Mouse (Mus musculus) gastrocnemius, adult 2 months (tissue): ENCODE measurements around the gene Csad. TPM values are rescaled to one million over a fixed set of nuclear protein-coding genes. Genes with fewer than 3 reads are reported as not detected.
A peak's percentile ranks its signal among the peaks of the same experiment; 100 is the strongest.

Experiments used
- DNase-seq: peaks from one replicate; pipeline ENCODE4 v3.0.0; 2022
- H3K27ac ChIP-seq: fragments of 200-600 bp; 2 replicates; pipeline ENCODE4 v1.8.1; 2022; ENCODE audit warnings: mild to moderate bottlenecking
- H3K4me3 ChIP-seq: fragments of 200-600 bp; 2 replicates; pipeline ENCODE4 v1.8.1; 2022; ENCODE audit warnings: mild to moderate bottlenecking, moderate library complexity
- CTCF ChIP-seq: fragments of 200-600 bp; IDR thresholded peaks from 2 replicates; pipeline ENCODE4 v1.8.1; 2022; ENCODE audit warnings: antibody characterized with exemption, mild to moderate bottlenecking, moderate library complexity
- intact Hi-C: fragments of 180-260 bp; cut with DNase I; formaldehyde crosslinking; loops from one replicate; pipeline ENCODE4 v1.15.1; 2025
- long read RNA-seq, 2 experiments: library from polyadenylated mRNA; stranded (forward); transcript quantifications; one replicate each; pipeline ENCODE4 v2.0.0; 2021
- total RNA-seq, 2 experiments: library from RNA; stranded (reverse); gene quantifications; 2 replicates each; pipeline ENCODE4 v1.2.3; 2021

Csad gene
- 1 to 10 TPM; 5.8 to 8.8 TPM for total RNA-seq
- long read RNA-seq, experiment 1, partial matches to known transcripts: 1 of 3 reads
- long read RNA-seq, experiment 1, other reads (novel, unspliced or antisense): 2 of 3 reads
- long read RNA-seq, experiment 2, partial matches to known transcripts: 2 of 7 reads
- long read RNA-seq, experiment 2, other reads (novel, unspliced or antisense): 5 of 7 reads

DNA sequence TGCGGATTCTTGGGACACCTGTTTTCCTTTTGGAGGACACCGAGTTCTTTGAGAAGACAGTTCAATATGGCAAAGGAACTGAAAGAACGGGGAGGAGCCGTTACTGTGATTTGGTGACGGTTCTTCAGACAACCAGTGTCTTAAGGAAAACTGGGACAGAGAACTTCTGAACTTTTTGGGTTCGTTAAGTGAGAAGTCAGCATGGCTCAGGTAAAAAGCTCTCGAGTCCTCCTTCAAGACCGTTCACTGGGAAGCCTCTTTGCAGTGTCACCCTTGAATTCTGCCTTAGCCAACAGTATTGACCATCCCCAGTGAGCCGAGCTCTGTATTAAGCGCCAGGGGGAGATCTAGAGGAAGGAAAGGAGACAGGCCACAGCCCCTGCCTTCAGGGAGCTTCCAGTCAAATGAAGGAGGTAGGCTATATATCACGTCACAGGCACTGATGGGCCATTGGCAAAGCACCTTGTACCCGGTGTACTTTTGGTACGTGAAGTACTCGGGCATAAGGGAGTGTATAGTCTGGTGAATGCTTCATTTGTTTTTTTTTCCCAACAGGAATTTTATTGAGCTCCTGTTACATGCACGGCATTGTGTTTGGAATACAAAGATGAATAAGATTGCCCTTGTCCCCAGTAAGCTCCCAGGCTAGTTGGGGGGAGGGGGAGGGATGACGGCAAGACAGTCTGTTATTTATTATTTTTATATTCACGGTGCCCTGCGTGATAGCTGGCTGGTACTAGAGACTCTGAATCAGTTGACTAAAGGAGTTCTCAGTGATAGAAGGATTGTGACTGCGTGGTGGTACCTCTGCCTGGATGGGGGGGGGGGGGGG is at the start of gene Csad:
Csad (minus strand) TSS at position 51 of the 832 bp plus-strand sequence.
- peak within 1 kb of the TSS; percentile 98 for H3K27ac ChIP-seq
- H3K4me3 ChIP-seq: peak within 1 kb of the TSS; percentile 94
- no peak for DNase-seq
- intact Hi-C loops: no loop called here
- no peak for TF ChIP-seq CTCF

GRCm38 (mm10) chr15:102250521-102250920 is 46.0 kb upstream of the Csad start:
- Histone ChIP-seq H3K4me3 (no peak overlapping the region), H3K27ac (no peak overlapping the region)
- DNase-seq: no peak
- TF ChIP-seq CTCF: no peak
- intact Hi-C loops: no loop called here

DNA sequence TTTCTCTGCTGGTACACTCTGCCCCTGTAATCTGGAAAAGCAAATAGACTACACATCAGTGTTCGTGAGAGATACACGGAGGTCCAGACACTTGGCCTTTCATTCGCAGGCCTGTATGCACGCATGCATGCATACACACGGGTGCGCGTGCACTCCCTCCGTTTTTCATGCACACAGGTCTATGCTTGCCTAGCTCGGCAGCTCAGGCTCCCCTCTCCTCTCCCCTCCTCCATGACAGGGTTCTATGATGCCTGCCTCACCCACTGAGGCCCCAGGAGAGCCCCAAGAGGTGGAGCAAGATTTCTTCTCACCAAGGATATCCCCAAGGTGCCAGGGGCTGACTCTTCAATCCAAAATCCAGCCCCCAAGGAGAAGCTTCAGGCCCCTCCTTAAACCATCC is 45.4 kb upstream of the Csad start:
- TF ChIP-seq CTCF: no peak
- Histone ChIP-seq H3K4me3 (no peak overlapping the region), H3K27ac (peak overlapping the region; percentile 99)
- intact Hi-C loops: no loop called here
- no peak for DNase-seq

DNA sequence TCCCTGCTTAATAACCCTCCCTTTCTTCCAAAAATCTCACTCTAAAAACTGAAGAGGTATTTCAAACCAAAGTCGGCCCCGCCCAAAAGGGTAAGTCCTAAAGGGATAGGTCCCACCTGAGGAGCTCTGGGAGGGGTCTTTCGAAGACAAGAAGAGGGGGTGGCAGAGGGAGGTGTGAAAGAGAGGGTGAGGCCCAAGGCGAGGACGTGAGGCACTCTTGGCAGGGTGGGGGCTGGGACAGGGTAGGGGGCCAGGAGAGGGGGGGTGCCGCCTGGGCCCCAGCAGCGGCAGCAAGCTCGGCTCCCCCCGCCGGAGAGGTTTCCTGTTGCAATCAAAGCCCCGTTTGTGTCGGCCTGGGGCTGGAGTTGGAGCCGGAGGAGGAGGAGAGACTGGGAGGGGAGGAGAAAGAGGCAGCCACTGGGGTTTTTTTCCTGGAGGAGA is 44.7 kb upstream of the Csad start:
- peak overlapping the region; percentile 57 for H3K4me3 ChIP-seq
- intact Hi-C loops: no loop called here

GRCm38 (mm10) chr15:102248812-102249191 is 44.3 kb upstream of the Csad start:
- H3K27ac ChIP-seq: peak overlapping the region; percentile 99
- H3K4me3 ChIP-seq: peak overlapping the region; percentile 76
- intact Hi-C loops: no loop called here
- no peak for TF ChIP-seq CTCF
- DNase-seq: no peak

More for the DNA sequence above, 44.7 kb upstream of the Csad start:
- peak overlapping the region; percentile 99 for H3K27ac ChIP-seq
- DNase-seq: peak; percentile 60
- TF ChIP-seq CTCF: no peak

GRCm38 (mm10) chr15:102248131-102248811 is 43.7 kb upstream of the Csad start:
- no peak for TF ChIP-seq CTCF
- Histone ChIP-seq H3K27ac (peak overlapping the region; percentile 99), H3K4me3 (peak overlapping the region; percentile 76)
- intact Hi-C loops: no loop called here
- DNase-seq: no peak

DNA sequence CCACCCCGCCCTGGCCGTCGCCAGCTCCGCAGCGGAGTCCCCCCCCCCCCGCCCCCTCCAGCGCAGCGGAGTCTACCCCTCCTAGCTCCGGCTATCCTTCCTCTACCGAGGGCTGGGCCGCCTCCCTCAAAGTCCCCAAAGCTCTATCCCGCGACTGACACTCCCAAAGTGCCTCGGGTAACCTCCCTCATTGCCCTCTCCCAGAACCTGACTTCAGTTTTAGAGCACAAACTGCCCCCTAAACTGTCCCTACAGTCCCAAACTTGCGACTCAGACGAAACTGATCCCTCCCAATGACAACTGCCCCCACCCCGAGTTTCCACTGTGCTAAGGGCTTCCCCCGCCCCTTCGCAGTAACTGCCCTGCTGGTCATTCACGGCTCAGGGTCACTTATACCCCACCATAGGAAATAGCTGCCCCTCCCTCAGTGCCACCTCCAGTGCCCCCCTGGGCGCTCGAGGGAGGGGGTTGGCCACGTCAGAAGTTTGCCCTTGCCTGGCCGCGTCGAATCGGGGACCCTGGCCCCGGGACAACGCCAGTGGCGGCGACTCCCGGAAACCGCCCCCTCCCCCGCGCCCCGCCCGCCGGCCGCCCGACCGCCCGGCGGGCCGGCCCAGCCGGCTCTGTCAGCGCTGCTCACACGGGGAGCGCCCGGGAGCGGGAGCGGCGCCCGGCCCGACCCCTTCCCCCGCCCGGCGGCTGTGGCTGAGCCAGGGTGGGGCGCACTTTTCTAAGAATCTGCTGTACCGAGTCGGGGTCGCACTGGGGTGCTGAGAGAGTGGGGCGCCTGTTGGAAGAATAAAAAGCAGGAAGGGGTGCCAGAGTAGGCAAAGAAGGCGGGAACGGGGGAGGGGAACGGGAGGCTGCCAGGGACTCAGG is 43.0 kb upstream of the Csad start:
- DNase-seq: peak; percentile 86
- Histone ChIP-seq H3K4me3 (peak overlapping the region; percentile 76), H3K27ac (peak overlapping the region; percentile 99)
- no peak; the same call in 1 of the 2 replicates for TF ChIP-seq CTCF
- intact Hi-C loops: no loop called here

DNA sequence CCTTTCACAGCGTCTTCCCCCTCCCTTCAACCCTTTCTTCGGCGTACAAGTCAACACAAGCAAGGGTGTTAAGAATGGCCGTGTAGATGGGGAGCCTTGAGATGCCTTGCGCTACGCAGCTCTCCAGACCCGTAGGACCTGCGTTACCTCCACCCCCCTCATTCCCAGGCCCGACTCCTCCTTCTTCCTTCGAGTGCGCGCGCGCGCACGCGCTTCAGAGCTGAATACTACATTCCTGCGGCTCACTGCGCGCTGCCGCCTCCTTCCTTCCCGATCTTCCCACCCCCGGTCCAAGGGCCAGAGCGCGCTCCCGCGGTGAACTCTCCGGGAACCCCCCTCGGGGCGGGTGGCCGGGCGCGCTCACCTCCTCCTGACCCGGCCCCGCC is 42.3 kb upstream of the Csad start:
- DNase-seq: peak; percentile 98
- intact Hi-C loops: no loop called here
- H3K27ac ChIP-seq: peak overlapping the region; percentile 99
- no peak for TF ChIP-seq CTCF
- peak overlapping the region; percentile 76 for H3K4me3 ChIP-seq

GRCm38 (mm10) chr15:102245891-102246741 is 41.6 kb upstream of the Csad start:
- Histone ChIP-seq H3K4me3 (peak overlapping the region; percentile 76), H3K27ac (peak overlapping the region; percentile 99)
- peak; percentile 84 for DNase-seq
- no peak for TF ChIP-seq CTCF
- intact Hi-C loops: no loop called here

GRCm38 (mm10) chr15:102245461-102245881 is 40.9 kb upstream of the Csad start:
- intact Hi-C loops: no loop called here
- Histone ChIP-seq H3K4me3 (peak overlapping the region; percentile 76), H3K27ac (peak overlapping the region; percentile 99)
- peak; percentile 53 for DNase-seq
- TF ChIP-seq CTCF: no peak
